Mouse (Mus musculus): ENCODE measurements at regions not wholly inside any gene's neighbourhood (a gene's known extent, or its start where the extent isn't known, plus 50 kb on each side); places are given as distances from the start of the nearest gene placed in this dataset.

DNA sequence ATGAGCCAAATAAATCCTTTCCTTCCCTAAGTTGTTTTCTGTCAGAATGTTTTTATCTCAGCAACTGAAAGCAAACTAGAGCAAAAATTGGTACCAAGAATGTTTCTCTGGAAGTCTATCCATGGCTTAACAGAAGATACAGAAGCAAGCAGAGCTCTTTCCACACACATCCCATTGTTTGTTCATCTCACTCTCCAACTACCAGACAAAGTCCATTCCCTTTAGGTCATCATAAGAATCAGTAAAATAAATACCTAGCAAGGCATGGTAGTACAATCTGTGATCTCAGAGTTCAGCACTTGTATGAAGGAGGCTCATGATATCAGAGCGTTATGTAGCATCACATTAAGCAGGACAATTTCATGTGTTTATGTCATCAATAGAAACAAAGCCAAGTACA, 257.3 kb upstream of the Onecut1 start:
- no peaks in the 10 kb centered on the region for H3K36me3 ChIP-seq (ENCODE audit: control insufficient read depth, insufficient read depth, low read length)
- TF ChIP-seq POLR2A (IDR thresholded peaks at IDR 0.05; ENCODE audit: low read depth, low read length) (no peak), CTCF (IDR thresholded peaks at IDR 0.05; ENCODE audit: extremely low read depth, insufficient read depth, insufficient read length, insufficient replicate concordance) (no peak)
- WGBS = 95% methylated on average over 1 of the region's 1 CpGs
- no peak overlapping the region for H3K4me3 ChIP-seq (ENCODE audit: extremely low read depth, insufficient read depth, insufficient read length)
- no peak overlapping the region for H3K27ac ChIP-seq (ENCODE audit: insufficient read depth, low read length)
- no peaks in the 10 kb centered on the region for H3K27me3 ChIP-seq (ENCODE audit: control insufficient read depth, insufficient read depth, low read length)
- DNase-seq (ENCODE audit: low read depth in 1 of 2, low spot score in 2 of 2) = no peak
- H3K4me1 ChIP-seq (ENCODE audit: control insufficient read depth, insufficient read depth, insufficient read length) = no peaks in the 10 kb centered on the region

DNA sequence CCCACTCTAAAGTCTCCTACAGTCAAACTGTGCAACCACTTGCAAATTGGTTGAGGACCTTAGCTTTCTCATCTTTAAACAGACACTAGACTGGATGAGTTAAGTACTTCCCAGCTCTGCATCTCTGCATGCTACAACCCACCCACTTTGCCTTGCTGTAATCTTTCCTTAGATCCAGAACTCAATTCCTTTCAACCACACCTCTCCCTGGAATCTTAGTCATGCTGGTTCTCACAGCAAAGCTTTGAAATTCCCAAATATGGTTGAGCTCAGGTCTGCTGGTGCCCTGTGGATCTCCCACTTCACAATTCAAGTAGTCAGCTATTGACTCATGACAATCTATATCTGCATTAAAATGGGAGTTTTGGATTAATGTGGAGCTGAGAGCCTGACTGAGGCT, 239.8 kb upstream of the Onecut1 start:
- Histone ChIP-seq H3K27me3 (ENCODE audit: control insufficient read depth, insufficient read depth, low read length) (no peaks in the 10 kb centered on the region), H3K4me3 (ENCODE audit: extremely low read depth, insufficient read depth, insufficient read length) (no peak overlapping the region), H3K36me3 (ENCODE audit: control insufficient read depth, insufficient read depth, low read length) (no peaks in the 10 kb centered on the region), H3K27ac (ENCODE audit: insufficient read depth, low read length) (no peak overlapping the region), H3K4me1 (ENCODE audit: control insufficient read depth, insufficient read depth, insufficient read length) (no peaks in the 10 kb centered on the region)
- TF ChIP-seq POLR2A (IDR thresholded peaks at IDR 0.05; ENCODE audit: low read depth, low read length) (no peak), CTCF (IDR thresholded peaks at IDR 0.05; ENCODE audit: extremely low read depth, insufficient read depth, insufficient read length, insufficient replicate concordance) (no peak)
- no peak for DNase-seq (ENCODE audit: low read depth in 1 of 2, low spot score in 2 of 2)

DNA sequence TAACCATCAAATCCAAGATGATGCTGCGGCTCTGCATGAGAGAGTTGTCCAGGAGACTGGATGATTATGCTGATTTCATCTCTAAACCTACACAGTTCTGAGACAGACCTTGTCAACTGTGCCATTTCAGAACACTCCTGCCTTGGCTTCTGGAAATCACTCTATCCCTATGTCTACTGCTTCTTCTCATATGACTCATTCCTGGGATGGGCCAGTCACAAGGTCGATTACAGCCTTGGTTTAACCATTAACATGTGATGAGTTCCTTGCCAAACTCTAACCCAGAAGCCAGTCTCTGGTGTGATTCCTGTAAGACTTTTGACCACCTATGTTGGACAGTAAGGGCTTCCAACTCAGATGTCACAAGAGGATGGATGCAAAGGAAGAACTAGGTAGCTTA, 216.3 kb upstream of the Onecut1 start:
- WGBS = 80% methylated on average over 2 of the region's 2 CpGs
- no peak for DNase-seq (ENCODE audit: low read depth in 1 of 2, low spot score in 2 of 2)
- no peaks in the 10 kb centered on the region for H3K27me3 ChIP-seq (ENCODE audit: control insufficient read depth, insufficient read depth, low read length)
- no peaks in the 10 kb centered on the region for H3K36me3 ChIP-seq (ENCODE audit: control insufficient read depth, insufficient read depth, low read length)
- no peak overlapping the region for H3K4me3 ChIP-seq (ENCODE audit: extremely low read depth, insufficient read depth, insufficient read length)
- TF ChIP-seq POLR2A (IDR thresholded peaks at IDR 0.05; ENCODE audit: low read depth, low read length) (no peak), CTCF (IDR thresholded peaks at IDR 0.05; ENCODE audit: extremely low read depth, insufficient read depth, insufficient read length, insufficient replicate concordance) (no peak)
- H3K4me1 ChIP-seq (ENCODE audit: control insufficient read depth, insufficient read depth, insufficient read length) = no peaks in the 10 kb centered on the region
- H3K27ac ChIP-seq (ENCODE audit: insufficient read depth, low read length) = no peak overlapping the region

DNA sequence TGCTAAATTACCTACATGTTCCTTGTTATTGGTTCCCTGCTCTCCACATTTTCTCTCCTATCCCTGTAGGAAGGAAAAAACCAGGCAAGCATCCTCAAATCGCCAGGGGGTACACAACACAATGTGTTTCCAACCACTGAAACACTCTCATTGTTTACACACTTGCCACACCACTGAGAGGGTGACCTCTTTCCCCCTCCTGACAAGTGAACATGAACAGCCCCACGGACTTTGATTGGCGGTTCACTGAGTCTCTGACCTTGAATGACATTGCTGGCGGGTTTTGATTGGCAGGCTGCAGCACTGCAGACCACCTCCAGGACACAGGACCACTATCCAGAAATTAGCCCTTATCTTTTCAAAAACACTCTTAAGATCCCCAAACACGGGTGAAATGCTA, 211.7 kb upstream of the Onecut1 start:
- 72% methylated on average over 5 of the region's 5 CpGs for WGBS
- Histone ChIP-seq H3K4me1 (ENCODE audit: control insufficient read depth, insufficient read depth, insufficient read length) (no peaks in the 10 kb centered on the region), H3K27ac (ENCODE audit: insufficient read depth, low read length) (no peak overlapping the region), H3K4me3 (ENCODE audit: extremely low read depth, insufficient read depth, insufficient read length) (no peak overlapping the region), H3K27me3 (ENCODE audit: control insufficient read depth, insufficient read depth, low read length) (no peaks in the 10 kb centered on the region), H3K36me3 (ENCODE audit: control insufficient read depth, insufficient read depth, low read length) (no peaks in the 10 kb centered on the region)
- TF ChIP-seq CTCF (IDR thresholded peaks at IDR 0.05; ENCODE audit: extremely low read depth, insufficient read depth, insufficient read length, insufficient replicate concordance) (no peak), POLR2A (IDR thresholded peaks at IDR 0.05; ENCODE audit: low read depth, low read length) (no peak)
- DNase-seq (ENCODE audit: low read depth in 1 of 2, low spot score in 2 of 2) = no peak

DNA sequence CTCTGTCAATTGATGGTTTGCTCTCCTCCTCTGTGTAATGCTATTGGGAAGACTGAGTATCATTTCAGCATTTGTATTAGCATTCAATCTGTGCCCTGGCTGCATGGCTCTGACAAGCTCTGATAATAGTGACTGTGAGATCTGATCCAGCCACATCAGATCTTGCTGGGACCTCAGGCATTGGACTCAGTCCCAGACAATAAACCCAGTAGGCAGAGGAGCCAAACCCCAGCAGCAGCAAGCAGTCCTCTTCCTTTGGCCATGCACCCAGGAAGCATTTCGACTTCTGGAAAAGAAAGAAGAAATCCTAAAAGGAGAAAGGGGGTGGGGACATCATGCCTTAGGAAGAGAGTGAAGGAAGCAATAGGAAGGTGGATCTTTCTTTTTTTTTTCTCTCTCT, 205.8 kb upstream of the Onecut1 start:
- 64% methylated on average over 1 of the region's 1 CpGs for WGBS
- Histone ChIP-seq H3K4me1 (ENCODE audit: control insufficient read depth, insufficient read depth, insufficient read length) (no peaks in the 10 kb centered on the region), H3K27me3 (ENCODE audit: control insufficient read depth, insufficient read depth, low read length) (no peaks in the 10 kb centered on the region), H3K4me3 (ENCODE audit: extremely low read depth, insufficient read depth, insufficient read length) (no peak overlapping the region), H3K36me3 (ENCODE audit: control insufficient read depth, insufficient read depth, low read length) (no peaks in the 10 kb centered on the region), H3K27ac (ENCODE audit: insufficient read depth, low read length) (no peak overlapping the region)
- TF ChIP-seq CTCF (IDR thresholded peaks at IDR 0.05; ENCODE audit: extremely low read depth, insufficient read depth, insufficient read length, insufficient replicate concordance) = no peak
- TF ChIP-seq POLR2A (IDR thresholded peaks at IDR 0.05; ENCODE audit: low read depth, low read length) = no peak
- no peak for DNase-seq (ENCODE audit: low read depth in 1 of 2, low spot score in 2 of 2)

DNA sequence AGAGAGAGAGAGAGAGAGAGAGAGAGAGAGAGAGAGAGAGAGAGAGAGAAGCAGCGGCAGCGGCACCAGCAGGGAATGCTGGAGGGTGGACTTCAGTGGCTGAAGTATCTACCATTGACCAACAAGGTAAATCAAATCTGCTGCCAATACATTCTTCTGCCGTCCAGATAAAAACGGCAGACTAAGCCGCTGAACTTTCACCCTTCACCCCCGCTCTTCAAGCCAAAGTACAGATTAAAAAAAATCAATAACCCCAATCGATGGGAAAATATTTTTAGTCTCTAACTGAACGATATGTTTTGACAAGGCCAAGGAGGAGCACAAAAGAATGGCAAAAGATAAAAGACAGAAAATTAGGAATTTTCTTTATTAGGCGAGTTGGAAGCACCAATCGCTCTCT, 205.3 kb upstream of the Onecut1 start:
- Histone ChIP-seq H3K4me3 (ENCODE audit: extremely low read depth, insufficient read depth, insufficient read length) (no peak overlapping the region), H3K27me3 (ENCODE audit: control insufficient read depth, insufficient read depth, low read length) (no peaks in the 10 kb centered on the region), H3K4me1 (ENCODE audit: control insufficient read depth, insufficient read depth, insufficient read length) (no peaks in the 10 kb centered on the region), H3K36me3 (ENCODE audit: control insufficient read depth, insufficient read depth, low read length) (no peaks in the 10 kb centered on the region), H3K27ac (ENCODE audit: insufficient read depth, low read length) (no peak overlapping the region)
- TF ChIP-seq POLR2A (IDR thresholded peaks at IDR 0.05; ENCODE audit: low read depth, low read length) (no peak), CTCF (IDR thresholded peaks at IDR 0.05; ENCODE audit: extremely low read depth, insufficient read depth, insufficient read length, insufficient replicate concordance) (no peak)
- WGBS = 90% methylated on average over 10 of the region's 10 CpGs
- DNase-seq (ENCODE audit: low read depth in 1 of 2, low spot score in 2 of 2) = no peak

DNA sequence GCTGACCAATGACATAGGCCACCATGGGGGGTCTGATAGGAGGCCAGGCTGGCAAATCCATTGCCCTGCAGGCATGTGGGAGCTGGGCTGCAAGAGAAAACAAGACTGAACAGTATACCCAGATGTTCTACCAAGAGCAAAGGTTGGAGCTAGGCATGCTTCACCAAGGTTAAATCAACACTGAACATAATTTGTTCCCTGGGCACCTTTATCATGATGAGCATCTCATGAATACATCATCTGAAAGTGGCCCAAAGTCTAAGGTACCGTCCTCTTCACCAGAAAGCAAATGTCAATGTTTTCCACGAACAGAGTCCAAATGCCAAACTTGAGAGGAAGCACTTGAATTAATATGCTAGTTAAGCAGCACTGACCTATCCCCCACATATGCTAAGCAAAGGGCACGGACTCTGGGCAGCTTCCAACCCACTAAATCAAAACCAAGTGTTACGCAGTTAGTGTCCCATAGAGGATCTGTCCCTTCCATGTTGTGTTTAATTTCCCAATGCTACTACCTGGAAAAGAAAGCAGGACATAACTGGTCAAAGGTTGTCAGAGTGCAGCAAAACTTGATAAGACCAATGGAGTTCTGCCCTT, 190.3 kb upstream of the Onecut1 start:
- Histone ChIP-seq H3K36me3 (ENCODE audit: control insufficient read depth, insufficient read depth, low read length) (no peaks in the 10 kb centered on the region), H3K4me1 (ENCODE audit: control insufficient read depth, insufficient read depth, insufficient read length) (no peaks in the 10 kb centered on the region), H3K27ac (ENCODE audit: insufficient read depth, low read length) (no peak overlapping the region), H3K4me3 (ENCODE audit: extremely low read depth, insufficient read depth, insufficient read length) (no peak overlapping the region), H3K27me3 (ENCODE audit: control insufficient read depth, insufficient read depth, low read length) (no peaks in the 10 kb centered on the region)
- WGBS = 81% methylated on average over 4 of the region's 4 CpGs
- DNase-seq (ENCODE audit: low read depth in 1 of 2, low spot score in 2 of 2) = no peak
- TF ChIP-seq CTCF (IDR thresholded peaks at IDR 0.05; ENCODE audit: extremely low read depth, insufficient read depth, insufficient read length, insufficient replicate concordance) (no peak), POLR2A (IDR thresholded peaks at IDR 0.05; ENCODE audit: low read depth, low read length) (no peak)
